Mouse (Mus musculus) kidney, postnatal 25 days (tissue): ENCODE measurements around the gene Cracr2b.
A peak's percentile ranks its signal among the peaks of the same experiment; 100 is the strongest.

Source experiments
- DNase-seq, 2 experiments: peaks; one replicate each; pipeline ENCODE4 v3.0.0; 2021; ENCODE audit warnings: mixed read lengths in 2 of 2

The Cracr2b gene

DNA sequence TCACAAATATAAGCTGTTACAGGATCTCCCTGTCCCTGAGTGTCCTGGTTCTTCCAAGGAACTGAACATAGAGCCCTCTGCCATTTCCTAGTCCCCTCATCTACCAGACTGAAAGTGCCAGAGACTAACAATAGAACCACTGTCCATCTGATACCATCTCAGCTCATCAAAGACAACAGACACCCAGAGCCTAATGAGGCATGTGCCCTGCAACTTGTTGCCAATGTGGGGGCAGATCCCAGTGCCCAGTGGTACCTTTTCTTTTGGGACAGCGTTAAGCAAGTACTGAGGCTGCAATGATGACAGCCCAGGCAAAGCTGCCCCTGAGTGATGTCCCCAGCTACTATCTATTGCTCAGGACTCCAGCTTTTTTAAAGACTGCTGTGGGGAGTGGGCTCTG lies 25.3 kb downstream of the Cracr2b start:
- no peak for DNase-seq

DNA sequence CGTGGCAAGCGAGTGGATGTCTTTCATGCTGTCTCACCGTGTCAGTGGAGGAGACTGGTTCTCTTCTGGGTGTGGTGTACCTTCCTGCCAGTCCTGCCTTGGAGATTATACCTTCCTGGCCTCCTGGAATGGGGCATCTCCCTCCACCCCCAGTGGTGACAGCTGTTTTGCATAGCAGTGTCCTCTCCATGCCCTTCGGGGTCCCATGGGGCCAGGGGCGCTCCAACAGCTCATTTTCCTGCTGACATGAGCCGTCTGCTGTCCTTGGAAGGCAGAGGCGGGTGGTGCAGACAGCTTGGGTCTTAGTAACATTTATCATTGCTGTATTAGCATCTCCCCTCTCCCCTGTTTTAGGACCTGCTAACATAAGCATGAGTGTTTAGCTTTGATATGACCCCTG lies 26.2 kb downstream of the Cracr2b start:
- no peak for DNase-seq

DNA sequence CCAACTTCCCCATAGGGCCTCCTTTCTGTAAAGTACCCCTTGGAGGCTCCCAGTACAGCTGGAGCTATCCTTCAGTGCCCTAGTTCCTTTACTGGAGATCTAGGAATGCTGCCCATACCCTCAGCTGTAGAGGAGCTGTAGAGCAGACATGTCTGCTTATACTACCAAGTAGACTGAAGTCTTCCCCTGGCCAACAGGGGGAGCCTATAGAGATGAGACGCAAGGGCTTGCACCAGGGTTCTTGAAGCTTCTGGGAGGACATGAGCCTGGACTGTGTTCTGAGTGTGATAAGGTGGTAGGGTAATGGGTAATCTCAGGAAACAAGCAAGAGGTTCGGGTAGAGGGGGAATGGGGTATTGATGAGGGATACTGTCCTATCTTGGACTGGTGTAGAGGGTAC lies 30.3 kb downstream of the Cracr2b start:
- DNase-seq, result peak in 1 of 2 experiments; percentile 41

DNA sequence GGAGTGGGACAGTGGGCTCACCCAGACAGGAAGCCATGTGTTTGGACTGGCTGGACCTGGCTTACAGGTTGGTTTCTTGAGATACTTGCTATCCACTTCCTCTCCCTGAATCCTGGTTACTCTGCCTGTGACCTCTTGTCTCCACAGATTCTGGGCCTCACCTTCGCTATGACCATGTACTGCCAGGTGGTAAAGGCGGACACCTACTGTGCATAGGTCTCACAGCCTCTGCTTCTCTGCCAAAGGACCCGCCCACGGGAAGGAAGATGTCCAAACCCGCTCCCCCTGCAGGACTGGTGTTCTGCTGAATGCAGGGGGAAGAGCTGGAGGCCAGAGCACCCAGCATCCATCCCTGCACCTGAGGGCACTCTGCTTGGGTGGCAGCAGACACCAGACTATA lies 31.8 kb downstream of the Cracr2b start:
- DNase-seq, result no peak

DNA sequence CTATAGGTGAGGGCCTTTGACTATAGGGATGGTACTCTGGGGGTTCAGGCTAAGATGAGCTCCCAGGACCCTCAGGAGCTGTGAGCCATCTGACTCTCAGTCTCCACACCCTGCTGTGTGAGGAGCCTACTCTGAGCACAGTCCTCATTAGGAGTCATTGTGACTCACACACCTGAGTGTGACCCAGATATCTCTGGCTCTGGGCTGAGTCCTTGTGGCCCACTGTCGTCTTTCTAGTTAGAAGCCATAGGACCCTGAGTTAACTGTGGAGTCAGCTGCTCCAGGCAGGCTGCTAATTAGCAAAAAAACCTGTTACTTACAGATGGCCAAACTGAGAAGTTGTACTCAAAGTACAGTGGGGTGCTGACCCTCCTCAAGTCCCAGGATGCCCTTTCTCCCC lies 32.8 kb downstream of the Cracr2b start:
- no peak for DNase-seq

DNA sequence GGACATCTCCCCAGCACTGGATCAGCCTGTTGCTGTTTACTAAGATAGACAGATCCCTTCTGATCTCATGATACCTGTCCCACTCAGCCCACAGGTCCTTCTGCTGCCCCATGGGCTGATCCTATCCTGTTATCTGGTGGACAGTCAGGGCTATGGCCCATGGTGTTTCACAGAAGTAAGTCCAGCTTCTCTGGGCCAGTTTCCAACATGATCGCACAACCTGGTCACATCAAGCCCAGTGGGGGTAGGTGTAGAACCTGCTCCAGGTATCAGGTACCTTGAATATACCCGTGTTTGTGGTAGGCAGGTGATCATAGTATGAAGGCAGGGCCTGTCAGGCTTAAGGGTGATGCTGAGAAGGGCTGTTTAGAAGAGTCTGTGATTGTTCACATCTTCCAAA lies 34.5 kb downstream of the Cracr2b start:
- no peak for DNase-seq

DNA sequence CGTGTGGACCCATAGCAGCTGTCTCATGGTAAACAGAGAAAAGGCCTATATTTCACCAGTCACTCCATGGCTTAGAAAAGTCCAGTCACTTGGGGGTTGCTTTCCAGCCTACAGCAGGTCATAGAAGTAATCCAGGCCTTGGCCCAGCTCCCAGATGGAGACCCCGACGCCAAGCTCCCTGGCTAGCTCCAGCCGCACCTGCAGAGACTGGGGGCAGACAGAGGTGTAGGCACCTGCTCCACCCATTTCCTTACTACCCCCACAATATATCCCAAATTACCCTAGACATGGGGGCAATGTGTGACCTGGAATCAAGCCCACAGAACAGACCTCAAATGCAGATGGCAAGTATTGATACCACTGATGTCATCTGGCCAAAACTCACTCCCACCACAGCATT lies 35.0 kb downstream of the Cracr2b start:
- DNase-seq, result no peak

DNA sequence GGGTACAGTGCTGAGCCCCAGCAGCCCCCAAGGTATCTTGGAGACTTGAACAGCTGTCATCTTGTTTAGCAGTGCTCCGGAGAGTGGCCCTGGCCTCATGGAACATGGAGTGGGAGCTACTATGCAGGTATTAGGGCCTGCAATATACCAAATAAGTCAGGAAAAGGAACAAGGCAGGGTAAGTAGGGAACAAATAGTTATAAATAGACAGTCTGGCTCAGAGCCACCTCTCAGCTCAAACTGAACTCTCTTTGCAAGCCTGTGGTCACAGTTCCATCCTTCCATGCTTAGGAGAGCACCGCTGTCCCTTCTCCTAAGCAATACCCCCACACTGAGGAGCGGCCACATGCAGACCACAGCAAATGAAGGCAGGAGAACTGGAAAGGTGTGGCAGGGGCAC lies 36.7 kb downstream of the Cracr2b start:
- DNase-seq, result no peak

DNA sequence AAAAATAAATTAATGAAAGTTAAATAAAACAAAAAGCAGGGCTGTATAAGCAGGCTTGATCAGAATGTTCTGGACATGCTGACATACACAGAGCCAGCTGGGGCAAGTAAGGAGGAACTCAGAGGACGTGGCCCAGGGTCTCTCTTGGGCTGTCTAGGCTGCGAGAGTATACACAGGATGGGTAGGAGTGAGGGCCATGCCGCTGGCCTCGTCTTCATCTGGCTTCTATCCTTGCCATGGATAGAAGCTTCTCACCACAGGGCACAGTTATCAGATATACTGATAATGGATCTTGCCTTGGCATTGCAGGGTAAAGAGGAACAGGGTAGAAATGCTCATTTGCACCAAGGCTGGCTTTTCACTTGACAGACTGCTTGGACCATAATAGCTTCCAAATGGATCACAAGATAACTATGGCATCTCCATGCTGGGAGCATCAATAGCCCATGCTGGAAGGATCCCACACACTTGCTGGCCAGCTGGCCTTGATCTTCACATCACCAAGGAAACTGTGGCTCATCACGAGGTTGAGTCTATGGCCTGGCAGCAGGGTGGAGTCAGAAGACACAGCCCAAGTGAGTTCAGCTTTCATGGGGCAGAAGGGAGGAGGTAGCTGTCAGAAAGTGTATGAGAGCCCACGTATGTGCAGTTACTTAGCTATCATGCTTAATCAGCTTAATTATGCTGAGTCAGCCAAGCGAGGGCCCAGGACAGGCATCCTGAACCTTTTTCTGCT lies 41.1 kb downstream of the Cracr2b start:
- no peak for DNase-seq

DNA sequence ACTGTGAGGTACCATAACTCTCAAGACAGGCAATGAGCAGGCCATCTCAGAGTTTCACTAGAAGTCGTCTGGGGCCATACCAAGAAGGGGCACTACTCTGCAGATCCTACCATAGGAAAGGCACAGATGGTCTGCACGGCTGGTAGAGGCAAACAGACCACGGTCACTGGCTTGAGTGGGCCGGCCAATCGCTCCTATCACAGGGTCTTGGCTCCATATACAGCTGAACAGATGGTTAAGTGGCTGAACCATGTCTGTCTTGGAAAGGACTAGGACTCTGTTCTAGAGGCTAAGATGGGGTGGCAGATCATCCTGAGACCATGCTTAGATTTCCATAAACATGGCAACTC lies 41.6 kb downstream of the Cracr2b start:
- no peak for DNase-seq

DNA sequence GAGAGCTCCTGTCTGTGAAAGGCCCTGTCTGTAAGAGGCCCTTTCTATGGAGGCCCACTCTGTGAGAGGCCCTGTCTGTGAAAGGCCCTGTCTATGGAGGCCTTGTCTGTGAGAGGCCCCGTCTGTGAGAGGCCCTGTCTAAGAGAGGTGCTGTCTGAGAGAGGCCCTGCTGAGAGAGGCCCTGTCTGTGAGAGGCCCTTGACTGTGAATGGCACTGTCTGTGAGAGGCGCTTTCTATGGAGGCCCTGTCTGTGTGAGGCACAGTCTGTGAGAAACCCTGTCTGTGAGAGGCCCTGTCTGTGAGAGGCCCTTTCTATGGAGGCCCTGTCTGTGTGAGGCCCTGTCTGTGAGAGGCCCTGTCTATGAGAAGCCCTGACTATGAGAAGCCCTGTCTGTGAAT lies 45.4 kb downstream of the Cracr2b start:
- DNase-seq, result no peak

DNA sequence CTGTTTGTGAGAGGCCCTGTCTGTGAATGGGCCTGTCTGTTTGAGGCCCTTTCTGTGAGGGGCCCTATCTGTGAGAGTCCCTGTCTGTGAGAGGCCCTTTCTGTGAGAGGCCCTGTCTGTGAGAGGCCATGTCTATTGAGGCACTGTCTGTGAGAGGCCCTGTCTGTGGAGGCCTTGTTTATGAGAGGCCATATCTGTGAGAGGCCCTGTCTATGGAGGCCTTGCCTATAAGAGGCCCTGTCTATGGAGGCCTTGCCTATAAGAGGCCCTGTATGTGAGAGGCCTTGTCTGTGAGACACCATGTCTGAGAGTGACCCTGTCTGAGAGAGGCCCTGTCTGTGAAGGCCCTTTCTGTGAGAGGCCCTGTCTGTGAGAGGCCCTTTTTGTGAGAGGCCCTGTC lies 47.3 kb downstream of the Cracr2b start:
- no peak for DNase-seq

DNA sequence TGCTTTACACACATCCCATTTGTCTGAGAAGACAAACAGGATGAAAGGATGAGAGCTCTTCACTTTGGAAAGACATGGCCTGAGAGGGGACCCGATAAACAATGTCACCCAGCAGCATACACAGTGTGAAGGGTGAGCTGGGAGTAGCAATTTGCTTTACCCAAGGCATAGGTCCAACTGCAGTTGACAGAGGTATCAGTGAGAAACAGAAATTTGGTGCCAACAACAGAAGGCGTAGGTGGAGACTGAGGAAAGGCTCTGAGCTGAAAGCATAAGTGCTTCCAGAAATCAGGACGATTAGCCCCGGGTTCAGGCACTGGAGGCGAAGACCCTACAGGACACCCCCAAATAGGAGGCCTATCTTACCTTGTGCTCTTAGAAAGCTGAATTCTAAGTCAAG lies 49.3 kb downstream of the Cracr2b start:
- DNase-seq, result no peak

DNA sequence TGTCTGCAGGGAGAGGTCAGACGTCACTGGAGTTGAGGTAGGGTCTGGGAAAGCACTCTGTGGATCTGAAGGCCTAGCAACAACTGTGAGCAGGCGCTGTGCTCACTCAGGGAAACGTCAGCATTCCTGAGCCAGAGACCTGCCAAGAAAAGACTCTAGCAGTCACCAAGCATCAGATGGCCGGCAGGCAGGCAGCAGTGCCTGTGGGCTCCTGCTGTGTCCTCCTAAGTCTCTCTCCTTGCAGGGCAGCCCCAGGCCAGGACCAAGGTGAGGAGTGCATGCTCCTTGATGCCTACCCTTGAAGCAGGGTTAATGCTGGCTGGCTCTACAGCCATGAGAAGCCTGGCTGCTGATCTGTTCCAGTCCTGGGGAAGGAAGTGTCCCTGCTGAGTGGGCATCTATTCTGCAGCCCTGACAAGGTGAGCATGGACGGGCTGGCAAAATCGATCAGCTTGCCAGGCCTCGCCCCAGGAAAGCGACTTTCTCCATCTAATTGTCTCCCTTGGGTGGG lies 49.8 kb downstream of the Cracr2b start:
- DNase-seq, result no peak
